Mouse (Mus musculus): ENCODE results near the gene Zfp146. TPM values are rescaled to one million over a fixed set of nuclear protein-coding genes. Genes with fewer than 3 reads are reported as not detected.

Zfp146 gene
- total and polyA plus RNA-seq, 3 experiments, result 42.0 to 45.0 (median 43.1) TPM

DNA sequence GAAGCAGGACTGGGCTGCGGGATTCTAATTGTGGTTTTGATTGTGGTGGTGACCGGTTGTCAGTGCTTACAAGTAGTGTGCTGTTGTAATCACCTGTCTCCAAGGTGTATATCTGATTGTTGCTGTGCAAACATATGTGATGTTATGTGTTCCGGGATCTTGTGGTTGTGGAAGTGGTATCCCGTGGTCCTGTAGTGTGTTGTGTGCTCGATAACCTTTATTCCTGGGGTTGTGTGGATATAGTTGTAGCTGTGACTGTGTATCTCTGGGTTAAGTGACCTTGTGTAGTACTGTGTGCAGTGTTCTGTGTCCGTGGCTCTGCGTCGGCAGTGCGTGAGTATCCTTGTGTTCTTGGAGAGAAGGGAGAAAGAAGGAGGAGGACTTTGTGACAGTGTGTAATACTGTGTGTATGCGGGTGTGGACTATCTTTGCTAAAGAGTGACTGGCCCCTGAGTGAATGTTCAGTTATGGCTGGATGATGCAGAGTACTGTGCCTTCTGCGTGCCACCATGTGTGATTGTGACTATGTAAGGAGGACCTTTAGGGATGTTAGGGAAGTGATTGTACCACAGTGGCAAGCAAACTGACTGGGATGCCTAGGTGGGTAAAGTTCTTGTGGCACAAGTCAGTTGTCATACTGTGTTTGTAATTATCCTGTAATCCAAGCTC, 867 bp upstream of the Zfp146 start:
- in situ Hi-C loops (cut with MboI; ENCODE audit: low pct_ligation_motif_present, low pct_unique_long_range_greater_than_20kb, low sequenced_read_pairs) (no loop called here), dilution Hi-C loops (cut with MboI; ENCODE audit: extremely low pct_ligation_motif_present, extremely low pct_unique_long_range_greater_than_20kb, low sequenced_read_pairs) (no loop called here)
- no peaks in the 10 kb centered on the region for H3K27me3 ChIP-seq (replicated peaks)
- H3K79me2 ChIP-seq (replicated peaks; ENCODE audit: control insufficient read depth, extremely low read depth, insufficient read depth, poor library complexity, severe bottlenecking), result peaks cover 39% of the 10 kb centered on the region
- peaks cover 20% of the 10 kb centered on the region for H3K9me3 ChIP-seq (replicated peaks; ENCODE audit: low read length)
- no peak for DNase-seq (ENCODE audit: extremely low read depth)
- H3K9ac ChIP-seq (ENCODE audit: insufficient read depth, low read depth), result peak overlapping the region; percentile 83
- TF ChIP-seq RAD21 (IDR thresholded peaks at IDR 0.05; ENCODE audit: low read depth, low read length) (no peak), ZMIZ1 (IDR thresholded peaks at IDR 0.05; ENCODE audit: low read depth, low read length) (0 out of 2 replicates have a peak, but pooled peaks have one; percentile 32)
- peak overlapping the region; percentile 86 to 98 (median 94) for H3K4me3 ChIP-seq (replicated peaks in 1 of 3; ENCODE audit: low read depth in 2 of 3, low read length in 2 of 3, poor library complexity in 1 of 3)
- no peak overlapping the region for H3K27ac ChIP-seq (ENCODE audit: insufficient read depth, low read depth)
- peaks cover 8 to 32% of the 10 kb centered on the region in 2 experiments for H3K36me3 ChIP-seq (replicated peaks in 1 of 2; ENCODE audit: control insufficient read depth in 1 of 2, insufficient read depth in 1 of 2, low read length in 1 of 2)
- H3K4me1 ChIP-seq (ENCODE audit: control insufficient read depth in 1 of 2, insufficient read depth in 2 of 2), result peaks cover 6 to 16% of the 10 kb centered on the region in 2 experiments
- peak overlapping the region; percentile 71 for H3K4me2 ChIP-seq (ENCODE audit: insufficient read depth, low read depth, poor library complexity, severe bottlenecking)

DNA sequence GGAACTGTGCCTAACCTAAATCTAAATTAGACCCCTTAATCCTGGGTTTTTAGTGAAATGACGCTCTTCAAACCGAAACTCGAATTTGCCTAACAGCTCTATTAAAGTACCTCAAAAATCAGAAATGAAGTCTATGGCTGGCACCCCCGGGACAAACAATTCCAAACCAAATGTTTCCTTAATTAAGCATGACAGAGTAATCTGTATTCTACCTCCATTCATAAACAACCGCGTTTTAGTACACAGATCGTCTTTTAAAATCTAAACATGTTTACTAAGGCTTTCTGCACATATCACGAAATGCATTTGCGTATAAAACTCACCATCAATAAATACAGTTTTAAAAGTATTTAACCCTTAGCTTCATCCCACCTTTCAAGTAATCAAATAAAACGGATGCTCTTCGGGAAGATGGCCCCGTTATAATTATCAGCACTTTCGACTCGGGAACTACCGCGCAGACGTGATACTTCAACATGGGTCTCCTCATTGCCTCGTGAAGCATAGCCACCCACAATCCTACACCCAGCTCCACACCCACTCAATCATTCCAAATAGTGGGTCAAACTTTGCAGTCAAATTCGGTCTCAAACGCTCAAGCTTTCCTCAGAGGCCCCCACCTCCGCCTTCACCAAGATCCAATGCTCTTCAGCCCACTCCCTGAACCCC, 502 bp downstream of the Zfp146 start:
- peak; percentile 35 for DNase-seq (ENCODE audit: extremely low read depth)

DNA sequence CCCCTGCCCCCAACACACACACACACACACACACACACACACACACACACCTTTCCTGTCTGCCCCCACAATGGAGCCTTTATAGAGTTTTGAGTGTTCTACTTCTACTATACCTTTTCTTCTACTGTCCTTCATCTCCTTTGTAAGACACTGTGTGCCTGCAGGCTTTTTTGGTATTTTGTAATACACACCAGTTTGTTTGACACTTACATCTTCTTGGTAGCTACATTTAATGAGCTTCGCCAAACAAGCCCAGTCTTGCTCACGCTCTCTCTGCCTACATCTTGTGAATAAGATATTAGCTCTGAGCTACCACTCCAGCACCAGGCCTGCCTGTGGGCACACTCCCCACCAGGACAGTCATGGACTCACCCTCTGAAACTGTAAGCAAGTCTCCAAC, 4.8 kb downstream of the Zfp146 start:
- Histone ChIP-seq H3K9me3 (replicated peaks; ENCODE audit: low read length) (peaks cover 73% of the 10 kb centered on the region), H3K79me2 (replicated peaks; ENCODE audit: control insufficient read depth, extremely low read depth, insufficient read depth, poor library complexity, severe bottlenecking) (peaks cover 71% of the 10 kb centered on the region), H3K4me1 (ENCODE audit: control insufficient read depth in 1 of 2, insufficient read depth in 2 of 2) (peaks cover 0 to 8% of the 10 kb centered on the region in 2 experiments; a peak in 1 of 4 replicates), H3K4me2 (ENCODE audit: insufficient read depth, low read depth, poor library complexity, severe bottlenecking) (no peak overlapping the region), H3K9ac (ENCODE audit: insufficient read depth, low read depth) (no peak overlapping the region), H3K4me3 (replicated peaks in 1 of 3; ENCODE audit: low read depth in 2 of 3, low read length in 2 of 3, poor library complexity in 1 of 3) (no peak overlapping the region), H3K36me3 (replicated peaks in 1 of 2; ENCODE audit: control insufficient read depth in 1 of 2, insufficient read depth in 1 of 2, low read length in 1 of 2) (peaks cover 53 to 78% of the 10 kb centered on the region in 2 experiments), H3K27me3 (replicated peaks) (no peaks in the 10 kb centered on the region), H3K27ac (ENCODE audit: insufficient read depth, low read depth) (no peak overlapping the region)
- dilution Hi-C loops (cut with MboI; ENCODE audit: extremely low pct_ligation_motif_present, extremely low pct_unique_long_range_greater_than_20kb, low sequenced_read_pairs), result no loop called here
- no peak for TF ChIP-seq POLR2AphosphoS2 (IDR thresholded peaks at IDR 0.05; ENCODE audit: low read depth, low read length)
- TF ChIP-seq CHD2 (IDR thresholded peaks at IDR 0.05; ENCODE audit: low read length), result no peak
- TF ChIP-seq TBP (conservative IDR thresholded peaks at IDR 0.05; ENCODE audit: low read depth, low read length), result no peak
- TF ChIP-seq ETS1 (conservative IDR thresholded peaks at IDR 0.05; ENCODE audit: low read depth, low read length), result no peak
- TF ChIP-seq BHLHE40 (IDR thresholded peaks at IDR 0.05; ENCODE audit: low read depth, low read length), result no peak
- no peak for TF ChIP-seq ELF1 (IDR thresholded peaks at IDR 0.05; ENCODE audit: low read depth, low read length)
- no peak for TF ChIP-seq JUND (conservative IDR thresholded peaks at IDR 0.05; ENCODE audit: low read depth, low read length)
- no peak for TF ChIP-seq SMC3 (IDR thresholded peaks at IDR 0.05; ENCODE audit: low read depth, low read length)
- TF ChIP-seq EP300 (IDR thresholded peaks at IDR 0.05; ENCODE audit: low read length), result no peak
- no peak for TF ChIP-seq MXI1 (IDR thresholded peaks at IDR 0.05; ENCODE audit: low read depth, low read length)
- no peak for TF ChIP-seq RAD21 (IDR thresholded peaks at IDR 0.05; ENCODE audit: low read depth, low read length)
- no peak for TF ChIP-seq NRF1 (IDR thresholded peaks at IDR 0.05; ENCODE audit: low read depth, low read length)
- TF ChIP-seq KAT2A (IDR thresholded peaks at IDR 0.05; ENCODE audit: insufficient replicate concordance, low read length), result no peak
- TF ChIP-seq UBTF (IDR thresholded peaks at IDR 0.05; ENCODE audit: low read depth, low read length), result no peak
- in situ Hi-C loops (cut with MboI; ENCODE audit: low pct_ligation_motif_present, low pct_unique_long_range_greater_than_20kb, low sequenced_read_pairs), result no loop called here
- DNase-seq (ENCODE audit: extremely low read depth), result no peak

More for the DNA sequence above, 502 bp downstream of the Zfp146 start:
- Histone ChIP-seq H3K9me3 (replicated peaks; ENCODE audit: low read length) (peaks cover 33% of the 10 kb centered on the region), H3K27ac (ENCODE audit: insufficient read depth, low read depth) (peak overlapping the region; percentile 25; the same call in 1 of the 2 replicates), H3K27me3 (replicated peaks) (no peaks in the 10 kb centered on the region), H3K9ac (ENCODE audit: insufficient read depth, low read depth) (peak overlapping the region; percentile 92), H3K4me2 (ENCODE audit: insufficient read depth, low read depth, poor library complexity, severe bottlenecking) (peak overlapping the region; percentile 76), H3K4me1 (ENCODE audit: control insufficient read depth in 1 of 2, insufficient read depth in 2 of 2) (peaks cover 6 to 16% of the 10 kb centered on the region in 2 experiments), H3K79me2 (replicated peaks; ENCODE audit: control insufficient read depth, extremely low read depth, insufficient read depth, poor library complexity, severe bottlenecking) (peaks cover 53% of the 10 kb centered on the region), H3K36me3 (replicated peaks in 1 of 2; ENCODE audit: control insufficient read depth in 1 of 2, insufficient read depth in 1 of 2, low read length in 1 of 2) (peaks cover 15 to 44% of the 10 kb centered on the region in 2 experiments), H3K4me3 (replicated peaks in 1 of 3; ENCODE audit: low read depth in 2 of 3, low read length in 2 of 3, poor library complexity in 1 of 3) (peak overlapping the region; percentile 86 to 98 (median 94))
- in situ Hi-C loops (cut with MboI; ENCODE audit: low pct_ligation_motif_present, low pct_unique_long_range_greater_than_20kb, low sequenced_read_pairs) (no loop called here), dilution Hi-C loops (cut with MboI; ENCODE audit: extremely low pct_ligation_motif_present, extremely low pct_unique_long_range_greater_than_20kb, low sequenced_read_pairs) (no loop called here)
- TF ChIP-seq RAD21 (IDR thresholded peaks at IDR 0.05; ENCODE audit: low read depth, low read length) (no peak), CHD1 (IDR thresholded peaks at IDR 0.05; ENCODE audit: low read depth, low read length) (peak; percentile 85; the same call in 1 of the 2 replicates), NELFE (IDR thresholded peaks at IDR 0.05; ENCODE audit: low read depth, low read length) (no peak), SIN3A (IDR thresholded peaks at IDR 0.05; ENCODE audit: low read length) (no peak; the same call in 1 of the 2 replicates), JUN (IDR thresholded peaks at IDR 0.05; ENCODE audit: insufficient read depth, low read depth, low read length) (no peak), POLR2AphosphoS2 (IDR thresholded peaks at IDR 0.05; ENCODE audit: low read depth, low read length) (no peak)

Data from CH12.LX (cell line).